Mouse (Mus musculus): ENCODE measurements around the gene Rab1b. TPM values are rescaled to one million over a fixed set of nuclear protein-coding genes. Genes with fewer than 3 reads are reported as not detected.

Gene Rab1b
- polyA plus RNA-seq, 1 experiment from 2014 or later = 240 TPM

DNA sequence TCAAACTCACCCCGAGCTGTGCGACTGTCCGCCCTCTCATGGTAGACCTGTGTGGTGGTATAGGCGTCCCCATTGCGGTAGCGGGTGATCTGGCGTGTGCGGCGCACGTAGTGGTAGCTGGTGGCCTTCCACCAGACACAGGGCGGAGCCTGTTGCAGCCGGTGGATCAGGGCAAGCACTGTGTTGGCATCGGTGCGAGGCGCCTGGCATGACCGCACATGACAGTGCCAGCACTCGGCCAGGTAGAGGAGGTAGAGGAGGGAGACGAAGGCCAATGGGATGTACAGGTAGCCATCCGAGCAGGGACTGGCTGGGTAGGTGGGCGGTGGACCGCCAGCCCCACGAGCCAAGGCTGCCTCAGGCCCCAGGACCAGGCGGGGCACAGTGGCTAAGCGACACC lies 24.3 kb downstream of the Rab1b start:
- no peak for TF ChIP-seq EP300 (IDR thresholded peaks at IDR 0.05)
- no peak for TF ChIP-seq CTCF (IDR thresholded peaks at IDR 0.05)
- H3K27me3 ChIP-seq (replicated peaks; ENCODE audit: insufficient read depth, low read length) = peaks cover 48% of the 10 kb centered on the region
- ATAC-seq (no peak), DNase-seq (ENCODE audit: low spot score) (no peak)
- no peak overlapping the region for H3K9ac ChIP-seq (replicated peaks; ENCODE audit: low read depth)
- no peak overlapping the region for H3K4me3 ChIP-seq (ENCODE audit: low read depth, low read length)
- WGBS = 60% methylated on average over 24 of the region's 24 CpGs
- no peaks in the 10 kb centered on the region for H3K36me3 ChIP-seq (ENCODE audit: insufficient read depth, low read length)
- no peak overlapping the region for H3K27ac ChIP-seq (ENCODE audit: low read length)
- H3K4me2 ChIP-seq (replicated peaks; ENCODE audit: low read depth, low read length) = no peak overlapping the region
- no peaks in the 10 kb centered on the region for H3K9me3 ChIP-seq (ENCODE audit: low read length)
- H3K4me1 ChIP-seq (ENCODE audit: insufficient read depth, low read depth, low read length) = no peaks in the 10 kb centered on the region

DNA sequence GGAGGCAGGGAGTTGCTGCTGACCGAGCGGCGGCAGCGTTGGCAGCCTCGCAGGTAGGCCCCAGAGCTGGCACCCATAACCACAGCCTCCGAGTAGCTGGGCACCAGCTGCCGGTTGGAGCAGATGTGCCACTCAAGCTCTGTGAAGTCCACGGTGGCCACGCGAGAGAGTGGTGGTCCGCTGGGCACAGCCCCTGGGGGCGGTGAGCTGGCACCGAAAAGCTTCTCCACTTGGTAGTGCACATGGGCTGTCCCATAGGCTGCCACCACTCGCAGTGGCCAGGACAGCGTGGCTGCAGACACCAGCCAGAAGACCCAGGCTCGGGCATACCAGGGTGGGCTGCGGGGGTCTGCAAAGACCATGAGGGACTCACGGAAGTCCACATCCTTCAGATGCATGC lies 24.9 kb downstream of the Rab1b start:
- ATAC-seq (no peak), DNase-seq (ENCODE audit: low spot score) (no peak)
- H3K27me3 ChIP-seq (replicated peaks; ENCODE audit: insufficient read depth, low read length) = peaks cover 48% of the 10 kb centered on the region
- H3K9ac ChIP-seq (replicated peaks; ENCODE audit: low read depth) = no peak overlapping the region
- H3K4me3 ChIP-seq (ENCODE audit: low read depth, low read length) = no peak overlapping the region
- H3K9me3 ChIP-seq (ENCODE audit: low read length) = no peaks in the 10 kb centered on the region
- H3K4me1 ChIP-seq (ENCODE audit: insufficient read depth, low read depth, low read length) = no peaks in the 10 kb centered on the region
- no peaks in the 10 kb centered on the region for H3K36me3 ChIP-seq (ENCODE audit: insufficient read depth, low read length)
- TF ChIP-seq CTCF (IDR thresholded peaks at IDR 0.05) (no peak), EP300 (IDR thresholded peaks at IDR 0.05) (no peak)
- 59% methylated on average over 15 of the region's 18 CpGs for WGBS
- H3K27ac ChIP-seq (ENCODE audit: low read length) = no peak overlapping the region
- no peak overlapping the region for H3K4me2 ChIP-seq (replicated peaks; ENCODE audit: low read depth, low read length)

DNA sequence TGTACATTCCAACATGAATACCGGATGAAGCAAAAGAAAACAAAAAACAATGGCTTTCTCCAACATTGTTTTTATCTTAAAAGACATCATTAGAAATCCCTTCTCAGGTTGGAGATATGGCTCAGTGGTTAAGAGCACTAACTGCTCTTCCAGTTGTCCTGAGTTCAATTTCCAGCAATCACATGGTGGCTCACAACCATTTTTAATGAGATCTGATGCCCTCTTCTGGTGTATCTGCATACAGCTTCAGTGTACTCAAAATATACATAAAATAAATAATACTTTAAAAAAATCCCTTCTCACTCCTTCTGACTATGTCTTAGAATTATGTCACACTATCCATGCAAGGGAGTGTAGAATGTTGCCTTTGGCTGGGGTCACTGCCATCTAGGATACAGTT lies 27.6 kb downstream of the Rab1b start:
- Histone ChIP-seq H3K4me1 (ENCODE audit: insufficient read depth, low read depth, low read length) (no peaks in the 10 kb centered on the region), H3K27ac (ENCODE audit: low read length) (no peak overlapping the region), H3K4me2 (replicated peaks; ENCODE audit: low read depth, low read length) (no peak overlapping the region), H3K36me3 (ENCODE audit: insufficient read depth, low read length) (no peaks in the 10 kb centered on the region), H3K4me3 (ENCODE audit: low read depth, low read length) (no peak overlapping the region), H3K27me3 (replicated peaks; ENCODE audit: insufficient read depth, low read length) (peaks cover 28% of the 10 kb centered on the region; the same call in 1 of the 2 replicates), H3K9ac (replicated peaks; ENCODE audit: low read depth) (no peak overlapping the region), H3K9me3 (ENCODE audit: low read length) (no peaks in the 10 kb centered on the region)
- DNase-seq (ENCODE audit: low spot score) (no peak), ATAC-seq (no peak)
- WGBS = 87% methylated on average over 1 of the region's 1 CpGs
- TF ChIP-seq EP300 (IDR thresholded peaks at IDR 0.05) (no peak), CTCF (IDR thresholded peaks at IDR 0.05) (no peak)

DNA sequence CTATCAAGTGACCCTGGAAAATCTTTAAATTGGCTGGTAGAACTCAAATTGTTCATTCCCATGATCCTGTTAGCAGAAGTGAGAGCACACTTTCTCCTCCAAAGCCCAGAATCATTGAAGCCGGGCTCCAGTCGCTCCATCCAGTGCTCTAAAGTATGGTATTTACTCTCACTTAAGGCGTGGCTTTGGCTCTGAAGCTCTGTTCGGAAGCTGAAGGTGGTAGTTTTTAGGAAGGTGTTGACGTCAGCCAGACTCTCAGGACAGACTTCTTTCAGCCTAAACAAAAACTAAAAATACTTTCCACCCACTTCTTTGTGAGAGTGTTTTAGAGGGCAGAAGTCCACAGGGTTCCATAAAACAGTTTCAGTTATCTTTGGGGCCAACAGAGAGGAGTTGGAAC lies 33.4 kb downstream of the Rab1b start:
- Histone ChIP-seq H3K4me1 (ENCODE audit: insufficient read depth, low read depth, low read length) (peaks cover under 1% of the 10 kb centered on the region; the same call in 1 of the 2 replicates), H3K4me2 (replicated peaks; ENCODE audit: low read depth, low read length) (no peak overlapping the region; the same call in 1 of the 2 replicates), H3K9ac (replicated peaks; ENCODE audit: low read depth) (no peak overlapping the region)

DNA sequence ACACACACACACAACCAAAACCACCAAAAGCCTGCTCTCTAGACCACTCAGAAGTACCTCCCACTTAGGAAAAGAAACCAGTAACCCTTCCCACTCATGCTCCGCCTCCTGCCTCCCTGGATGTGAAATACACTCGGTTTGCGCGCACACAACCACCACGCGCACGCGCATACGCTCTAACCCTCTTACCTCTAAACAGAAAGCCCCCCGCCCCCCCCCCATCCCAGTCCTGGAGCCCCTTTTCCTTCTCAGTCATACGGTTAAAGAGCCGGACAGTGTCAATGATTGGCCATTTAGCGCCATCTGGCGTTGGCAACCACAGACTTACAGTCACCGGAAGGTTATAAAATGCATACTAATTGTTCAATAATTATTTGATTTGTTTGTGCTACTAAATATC lies 33.8 kb downstream of the Rab1b start:
- Histone ChIP-seq H3K9me3 (ENCODE audit: low read length) (no peaks in the 10 kb centered on the region), H3K4me2 (replicated peaks; ENCODE audit: low read depth, low read length) (peak overlapping the region; percentile 70), H3K27me3 (replicated peaks; ENCODE audit: insufficient read depth, low read length) (0 out of 2 replicates have a peak, but pooled peaks cover 11% of the 10 kb centered on the region), H3K36me3 (ENCODE audit: insufficient read depth, low read length) (no peaks in the 10 kb centered on the region), H3K27ac (ENCODE audit: low read length) (no peak overlapping the region), H3K4me1 (ENCODE audit: insufficient read depth, low read depth, low read length) (peaks cover 6% of the 10 kb centered on the region; the same call in 1 of the 2 replicates), H3K4me3 (ENCODE audit: low read depth, low read length) (peak overlapping the region; percentile 41), H3K9ac (replicated peaks; ENCODE audit: low read depth) (no peak overlapping the region)
- peak; percentile 67 for DNase-seq (ENCODE audit: low spot score)
- WGBS = 1% methylated on average over 15 of the region's 15 CpGs
- no peak for TF ChIP-seq EP300 (IDR thresholded peaks at IDR 0.05)
- TF ChIP-seq CTCF (IDR thresholded peaks at IDR 0.05) = peak; percentile 74
- ATAC-seq = peak; percentile 47

More for the DNA sequence above, 33.4 kb downstream of the Rab1b start:
- TF ChIP-seq EP300 (IDR thresholded peaks at IDR 0.05) (0 out of 2 replicates have a peak, but pooled peaks have one; percentile 20), CTCF (IDR thresholded peaks at IDR 0.05) (no peak)
- DNase-seq (ENCODE audit: low spot score) (no peak), ATAC-seq (no peak)
- no peaks in the 10 kb centered on the region for H3K36me3 ChIP-seq (ENCODE audit: insufficient read depth, low read length)
- H3K27ac ChIP-seq (ENCODE audit: low read length) = no peak overlapping the region
- 0 out of 2 replicates have a peak, but pooled peaks cover 8% of the 10 kb centered on the region for H3K27me3 ChIP-seq (replicated peaks; ENCODE audit: insufficient read depth, low read length)
- WGBS = 23% methylated on average over 5 of the region's 5 CpGs
- H3K9me3 ChIP-seq (ENCODE audit: low read length) = no peaks in the 10 kb centered on the region
- no peak overlapping the region for H3K4me3 ChIP-seq (ENCODE audit: low read depth, low read length)

DNA sequence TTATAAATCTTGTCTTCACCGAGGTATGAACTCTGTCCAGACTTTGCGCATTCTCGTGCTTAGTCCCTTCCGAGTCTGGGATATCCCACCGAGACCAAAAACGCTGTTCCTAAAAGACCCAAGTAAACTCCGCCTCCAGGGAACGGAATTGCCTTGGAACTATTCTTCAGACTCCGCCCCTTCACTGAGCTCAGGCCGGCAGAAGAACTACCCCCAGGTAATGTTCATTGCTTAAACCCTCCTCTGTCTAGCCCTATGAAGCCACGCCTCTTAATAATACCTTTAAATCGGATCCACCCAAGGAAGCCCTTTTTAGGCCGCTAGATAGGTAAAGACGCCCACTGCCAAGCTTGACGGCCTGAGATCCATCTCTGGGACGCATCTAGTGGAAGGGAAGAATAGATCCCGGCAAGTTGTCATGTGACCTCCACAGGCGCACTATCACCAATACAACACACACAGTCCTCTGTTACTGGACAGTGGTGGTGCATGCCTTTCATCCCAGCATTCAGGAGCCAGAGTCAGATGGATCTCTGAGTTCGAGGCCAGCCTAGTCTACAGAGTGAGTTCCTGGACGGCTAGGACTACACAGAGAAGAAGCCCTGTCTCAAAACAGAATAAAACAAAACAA lies 34.4 kb downstream of the Rab1b start:
- no peaks in the 10 kb centered on the region for H3K36me3 ChIP-seq (ENCODE audit: insufficient read depth, low read length)
- peaks cover 7% of the 10 kb centered on the region; the same call in 1 of the 2 replicates for H3K4me1 ChIP-seq (ENCODE audit: insufficient read depth, low read depth, low read length)
- WGBS = 3% methylated on average over 20 of the region's 20 CpGs
- H3K27me3 ChIP-seq (replicated peaks; ENCODE audit: insufficient read depth, low read length) = 0 out of 2 replicates have a peak, but pooled peaks cover 11% of the 10 kb centered on the region
- ATAC-seq (peak; percentile 6), DNase-seq (ENCODE audit: low spot score) (peak; percentile 60)
- H3K4me3 ChIP-seq (ENCODE audit: low read depth, low read length) = peak overlapping the region; percentile 41
- H3K9ac ChIP-seq (replicated peaks; ENCODE audit: low read depth) = no peak overlapping the region
- no peaks in the 10 kb centered on the region for H3K9me3 ChIP-seq (ENCODE audit: low read length)
- H3K4me2 ChIP-seq (replicated peaks; ENCODE audit: low read depth, low read length) = peak overlapping the region; percentile 70
- peak overlapping the region; percentile 11; the same call in 1 of the 2 replicates for H3K27ac ChIP-seq (ENCODE audit: low read length)
- no peak for TF ChIP-seq CTCF (IDR thresholded peaks at IDR 0.05)
- TF ChIP-seq EP300 (IDR thresholded peaks at IDR 0.05) = no peak

Data from lung, postnatal 0 days (tissue).